Mouse (Mus musculus): ENCODE measurements around the gene Adk. TPM values are rescaled to one million over a fixed set of nuclear protein-coding genes. Genes with fewer than 3 reads are reported as not detected.

The Adk gene
- total and polyA plus RNA-seq, 3 experiments = 47.9 to 129 (median 59.0) TPM

DNA sequence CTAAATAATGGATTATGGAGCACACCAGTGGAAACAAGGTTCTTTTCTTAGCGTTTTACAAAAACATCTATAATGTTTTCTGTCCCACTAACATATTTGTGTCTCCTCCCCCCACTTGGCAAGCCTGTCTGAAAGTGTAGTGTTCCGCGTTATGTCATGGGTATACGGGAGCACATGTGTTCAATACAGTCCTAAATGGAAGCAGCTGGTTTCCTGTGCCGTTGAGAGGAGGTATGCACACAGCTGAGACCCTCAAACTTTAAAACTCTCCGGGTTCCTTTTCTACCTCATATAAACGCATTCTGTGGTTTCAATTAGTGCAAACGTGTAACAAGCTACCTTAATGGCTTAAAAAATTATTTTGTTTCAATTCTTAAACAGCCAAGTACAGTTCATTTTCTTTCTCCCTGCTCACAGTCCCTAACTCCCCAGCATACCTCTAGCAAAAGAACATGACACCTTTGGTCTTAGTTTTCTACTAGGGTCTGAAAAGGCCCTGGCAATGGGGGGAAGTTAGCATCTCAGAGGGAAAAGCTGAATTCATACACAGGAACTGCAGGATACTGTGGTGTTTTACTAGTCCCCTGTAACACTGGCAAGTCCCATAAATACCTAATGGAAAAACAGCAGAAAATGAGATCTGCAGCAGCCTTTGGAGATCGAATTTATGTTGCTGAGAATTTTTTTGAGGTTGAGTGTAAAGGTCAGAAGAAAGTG, 235.5 kb downstream of the Adk start:
- no peak overlapping the region for H3K9ac ChIP-seq (ENCODE audit: insufficient read depth, low read depth)
- H3K79me2 ChIP-seq (replicated peaks; ENCODE audit: control insufficient read depth, extremely low read depth, insufficient read depth, poor library complexity, severe bottlenecking) = no peaks in the 10 kb centered on the region
- no peak overlapping the region for H3K4me3 ChIP-seq (replicated peaks in 1 of 3; ENCODE audit: low read depth in 2 of 3, low read length in 2 of 3, poor library complexity in 1 of 3)
- H3K27me3 ChIP-seq (replicated peaks) = no peaks in the 10 kb centered on the region
- no peak overlapping the region for H3K4me2 ChIP-seq (ENCODE audit: insufficient read depth, low read depth, poor library complexity, severe bottlenecking)
- dilution Hi-C loops (cut with MboI; ENCODE audit: extremely low pct_ligation_motif_present, extremely low pct_unique_long_range_greater_than_20kb, low sequenced_read_pairs) = no loop called here
- H3K4me1 ChIP-seq (ENCODE audit: control insufficient read depth in 1 of 2, insufficient read depth in 2 of 2) = 0 out of 4 replicates have a peak, but pooled peaks cover 0 to 3% of the 10 kb centered on the region in 2 experiments
- H3K27ac ChIP-seq (ENCODE audit: insufficient read depth, low read depth) = no peak overlapping the region
- in situ Hi-C loops (cut with MboI; ENCODE audit: low pct_ligation_motif_present, low pct_unique_long_range_greater_than_20kb, low sequenced_read_pairs) = no loop called here
- H3K9me3 ChIP-seq (replicated peaks; ENCODE audit: low read length) = no peaks in the 10 kb centered on the region
- DNase-seq (ENCODE audit: extremely low read depth) = no peak
- TF ChIP-seq CTCF (conservative IDR thresholded peaks at IDR 0.05 in 1 of 2, IDR thresholded peaks at IDR 0.05 in 1 of 2; ENCODE audit: low read depth in 2 of 2, low read length in 2 of 2) (no peak), SIN3A (IDR thresholded peaks at IDR 0.05; ENCODE audit: low read length) (no peak), PAX5 (IDR thresholded peaks at IDR 0.05; ENCODE audit: low read length) (no peak), IRF4 (IDR thresholded peaks at IDR 0.05; ENCODE audit: low read depth, low read length) (no peak), MEF2A (IDR thresholded peaks at IDR 0.05; ENCODE audit: borderline replicate concordance, low read depth, low read length) (no peak), GABPA (IDR thresholded peaks at IDR 0.05; ENCODE audit: insufficient replicate concordance, low read depth, low read length) (no peak), CHD1 (IDR thresholded peaks at IDR 0.05; ENCODE audit: low read depth, low read length) (no peak), TBP (conservative IDR thresholded peaks at IDR 0.05; ENCODE audit: low read depth, low read length) (no peak), POLR2A (IDR thresholded peaks at IDR 0.05; ENCODE audit: low read depth, low read length) (no peak), MXI1 (IDR thresholded peaks at IDR 0.05; ENCODE audit: low read depth, low read length) (no peak), USF1 (IDR thresholded peaks at IDR 0.05; ENCODE audit: low read depth, low read length) (no peak), NELFE (IDR thresholded peaks at IDR 0.05; ENCODE audit: low read depth, low read length) (no peak), E2F4 (IDR thresholded peaks at IDR 0.05; ENCODE audit: insufficient replicate concordance, low read depth, low read length) (no peak), JUN (IDR thresholded peaks at IDR 0.05; ENCODE audit: insufficient read depth, low read depth, low read length) (no peak), NRF1 (IDR thresholded peaks at IDR 0.05; ENCODE audit: low read depth, low read length) (no peak), USF2 (conservative IDR thresholded peaks at IDR 0.05; ENCODE audit: low read depth, low read length) (no peak), MAX (IDR thresholded peaks at IDR 0.05; ENCODE audit: low read length) (no peak), HCFC1 (IDR thresholded peaks at IDR 0.05; ENCODE audit: low read depth, low read length) (no peak)
- H3K36me3 ChIP-seq (replicated peaks in 1 of 2; ENCODE audit: control insufficient read depth in 1 of 2, insufficient read depth in 1 of 2, low read length in 1 of 2) = no peaks in the 10 kb centered on the region

DNA sequence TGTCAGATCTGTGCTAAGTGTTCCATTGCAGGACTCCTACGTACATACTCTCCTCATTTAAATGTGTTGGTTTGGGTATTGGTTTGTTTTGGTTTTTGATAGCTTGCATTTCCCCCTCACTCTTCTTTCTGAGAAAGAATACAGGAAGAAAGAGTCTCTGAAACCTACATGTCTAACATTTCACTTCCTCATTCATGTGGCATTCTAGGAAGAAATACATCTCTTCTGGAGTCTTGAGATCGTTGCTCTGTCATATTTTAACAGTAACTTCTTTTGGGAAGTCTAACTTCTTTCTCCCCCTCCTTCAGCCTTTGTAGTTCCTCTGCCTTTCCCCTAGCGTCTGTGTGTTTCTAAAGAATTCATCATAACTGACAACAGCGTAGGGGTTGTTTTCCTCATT, 247.4 kb downstream of the Adk start:
- no peak overlapping the region for H3K27ac ChIP-seq (ENCODE audit: insufficient read depth, low read depth)
- peak; percentile 46 for DNase-seq (ENCODE audit: extremely low read depth)
- H3K36me3 ChIP-seq (replicated peaks in 1 of 2; ENCODE audit: control insufficient read depth in 1 of 2, insufficient read depth in 1 of 2, low read length in 1 of 2) = peaks cover 0 to 1% of the 10 kb centered on the region in 2 experiments
- H3K27me3 ChIP-seq (replicated peaks) = no peaks in the 10 kb centered on the region
- no peaks in the 10 kb centered on the region for H3K9me3 ChIP-seq (replicated peaks; ENCODE audit: low read length)
- peaks cover 6 to 15% of the 10 kb centered on the region in 2 experiments; a peak in 3 of 4 replicates for H3K4me1 ChIP-seq (ENCODE audit: control insufficient read depth in 1 of 2, insufficient read depth in 2 of 2)
- dilution Hi-C loops (cut with MboI; ENCODE audit: extremely low pct_ligation_motif_present, extremely low pct_unique_long_range_greater_than_20kb, low sequenced_read_pairs) = no loop called here
- H3K9ac ChIP-seq (ENCODE audit: insufficient read depth, low read depth) = 0 out of 2 replicates have a peak overlapping the region, but pooled peaks have one; percentile 13
- H3K79me2 ChIP-seq (replicated peaks; ENCODE audit: control insufficient read depth, extremely low read depth, insufficient read depth, poor library complexity, severe bottlenecking) = no peaks in the 10 kb centered on the region
- H3K4me3 ChIP-seq (replicated peaks in 1 of 3; ENCODE audit: low read depth in 2 of 3, low read length in 2 of 3, poor library complexity in 1 of 3) = no peak overlapping the region
- in situ Hi-C loops (cut with MboI; ENCODE audit: low pct_ligation_motif_present, low pct_unique_long_range_greater_than_20kb, low sequenced_read_pairs) = no loop called here
- H3K4me2 ChIP-seq (ENCODE audit: insufficient read depth, low read depth, poor library complexity, severe bottlenecking) = peak overlapping the region; percentile 34
- TF ChIP-seq GABPA (IDR thresholded peaks at IDR 0.05; ENCODE audit: insufficient replicate concordance, low read depth, low read length) = no peak
- no peak for TF ChIP-seq MXI1 (IDR thresholded peaks at IDR 0.05; ENCODE audit: low read depth, low read length)
- no peak for TF ChIP-seq CTCF (conservative IDR thresholded peaks at IDR 0.05 in 1 of 2, IDR thresholded peaks at IDR 0.05 in 1 of 2; ENCODE audit: low read depth in 2 of 2, low read length in 2 of 2)
- no peak for TF ChIP-seq JUN (IDR thresholded peaks at IDR 0.05; ENCODE audit: insufficient read depth, low read depth, low read length)
- no peak for TF ChIP-seq SIN3A (IDR thresholded peaks at IDR 0.05; ENCODE audit: low read length)
- no peak for TF ChIP-seq USF2 (conservative IDR thresholded peaks at IDR 0.05; ENCODE audit: low read depth, low read length)
- no peak for TF ChIP-seq ZMIZ1 (IDR thresholded peaks at IDR 0.05; ENCODE audit: low read depth, low read length)
- no peak for TF ChIP-seq NELFE (IDR thresholded peaks at IDR 0.05; ENCODE audit: low read depth, low read length)
- TF ChIP-seq EP300 (IDR thresholded peaks at IDR 0.05; ENCODE audit: low read length) = peak; percentile 79
- TF ChIP-seq CHD2 (IDR thresholded peaks at IDR 0.05; ENCODE audit: low read length) = no peak
- no peak for TF ChIP-seq RCOR1 (conservative IDR thresholded peaks at IDR 0.05; ENCODE audit: low read depth, low read length)
- TF ChIP-seq E2F4 (IDR thresholded peaks at IDR 0.05; ENCODE audit: insufficient replicate concordance, low read depth, low read length) = no peak
- no peak for TF ChIP-seq RAD21 (IDR thresholded peaks at IDR 0.05; ENCODE audit: low read depth, low read length)
- TF ChIP-seq ELF1 (IDR thresholded peaks at IDR 0.05; ENCODE audit: low read depth, low read length) = 0 out of 2 replicates have a peak, but pooled peaks have one; percentile 35
- no peak for TF ChIP-seq USF1 (IDR thresholded peaks at IDR 0.05; ENCODE audit: low read depth, low read length)
- no peak for TF ChIP-seq TCF12 (IDR thresholded peaks at IDR 0.05; ENCODE audit: low read depth, low read length)
- TF ChIP-seq MYC (IDR thresholded peaks at IDR 0.05; ENCODE audit: low read depth, low read length) = no peak
- TF ChIP-seq ETS1 (conservative IDR thresholded peaks at IDR 0.05; ENCODE audit: low read depth, low read length) = no peak
- no peak for TF ChIP-seq MAX (IDR thresholded peaks at IDR 0.05; ENCODE audit: low read length)
- no peak for TF ChIP-seq BHLHE40 (IDR thresholded peaks at IDR 0.05; ENCODE audit: low read depth, low read length)
- TF ChIP-seq ZNF384 (IDR thresholded peaks at IDR 0.05; ENCODE audit: low read depth, low read length) = no peak
- TF ChIP-seq IRF4 (IDR thresholded peaks at IDR 0.05; ENCODE audit: low read depth, low read length) = peak; percentile 55; the same call in 1 of the 2 replicates
- TF ChIP-seq JUND (conservative IDR thresholded peaks at IDR 0.05; ENCODE audit: low read depth, low read length) = no peak
- no peak for TF ChIP-seq POLR2A (IDR thresholded peaks at IDR 0.05; ENCODE audit: low read depth, low read length)

All from CH12.LX (cell line).